Mouse (Mus musculus): ENCODE measurements at regions not wholly inside any gene's neighbourhood (a gene's known extent, or its start where the extent isn't known, plus 50 kb on each side); places are given as distances from the start of the nearest gene placed in this dataset.

DNA sequence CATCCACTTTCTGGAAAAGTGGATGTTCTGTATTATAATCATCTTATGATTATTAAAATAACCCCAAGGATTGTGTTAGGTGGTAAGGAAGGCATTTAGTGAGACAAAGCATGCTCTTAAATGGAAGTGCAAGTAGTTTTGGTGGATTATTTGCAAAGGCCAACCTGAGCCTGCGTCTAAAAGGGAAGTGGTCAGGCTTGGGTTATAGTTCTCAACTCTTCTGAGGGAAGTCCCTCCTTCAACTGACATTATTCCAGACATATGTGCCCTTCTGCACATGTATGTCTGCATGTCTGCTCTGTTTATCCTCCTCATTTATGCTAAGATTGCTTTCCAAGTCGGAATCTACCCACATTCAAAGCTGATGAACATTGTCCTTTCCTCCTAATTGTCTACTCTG, 2108.3 kb downstream of the 4930444P10Rik start:
- WGBS: 88% methylated on average over 2 of the region's 2 CpGs
- ATAC-seq (ENCODE audit: low read depth): no peak

GRCm38 (mm10) chr1:13980273-13980672, 2112.9 kb downstream of the 4930444P10Rik start:
- no peak for DNase-seq (ENCODE audit: low spot score)

More for the DNA sequence above, 2108.3 kb downstream of the 4930444P10Rik start:
- Histone ChIP-seq H3K27me3 (replicated peaks; ENCODE audit: control insufficient read depth, insufficient read depth, low read length) (no peaks in the 10 kb centered on the region), H3K36me3 (ENCODE audit: control insufficient read depth, insufficient read depth, low read length) (no peaks in the 10 kb centered on the region), H3K4me1 (ENCODE audit: control insufficient read depth, insufficient read depth, low read length) (no peaks in the 10 kb centered on the region), H3K9ac (ENCODE audit: low read depth, low read length) (no peak overlapping the region), H3K4me2 (ENCODE audit: low read depth, low read length) (no peak overlapping the region), H3K4me3 (ENCODE audit: low read depth, low read length) (no peak overlapping the region), H3K27ac (replicated peaks; ENCODE audit: low read depth, low read length) (no peak overlapping the region), H3K9me3 (ENCODE audit: control insufficient read depth, low read length) (no peaks in the 10 kb centered on the region)
- no peak for DNase-seq (ENCODE audit: low spot score)

GRCm38 (mm10) chr1:13978640-13979039, 2114.5 kb downstream of the 4930444P10Rik start:
- Histone ChIP-seq H3K36me3 (ENCODE audit: control insufficient read depth, insufficient read depth, low read length) (no peaks in the 10 kb centered on the region), H3K9ac (ENCODE audit: low read depth, low read length) (no peak overlapping the region), H3K4me1 (ENCODE audit: control insufficient read depth, insufficient read depth, low read length) (no peaks in the 10 kb centered on the region), H3K9me3 (ENCODE audit: control insufficient read depth, low read length) (no peaks in the 10 kb centered on the region), H3K27ac (replicated peaks; ENCODE audit: low read depth, low read length) (no peak overlapping the region), H3K4me2 (ENCODE audit: low read depth, low read length) (no peak overlapping the region), H3K27me3 (replicated peaks; ENCODE audit: control insufficient read depth, insufficient read depth, low read length) (no peaks in the 10 kb centered on the region), H3K4me3 (ENCODE audit: low read depth, low read length) (no peak overlapping the region)
- DNase-seq (ENCODE audit: low spot score) (no peak), ATAC-seq (ENCODE audit: low read depth) (no peak)
- 85% methylated on average over 3 of the region's 3 CpGs for WGBS

More at GRCm38 (mm10) chr1:13980273-13980672, 2112.9 kb downstream of the 4930444P10Rik start:
- Histone ChIP-seq H3K9me3 (ENCODE audit: control insufficient read depth, low read length) (no peaks in the 10 kb centered on the region), H3K9ac (ENCODE audit: low read depth, low read length) (no peak overlapping the region), H3K27ac (replicated peaks; ENCODE audit: low read depth, low read length) (no peak overlapping the region), H3K36me3 (ENCODE audit: control insufficient read depth, insufficient read depth, low read length) (no peaks in the 10 kb centered on the region), H3K4me3 (ENCODE audit: low read depth, low read length) (no peak overlapping the region), H3K4me2 (ENCODE audit: low read depth, low read length) (no peak overlapping the region), H3K4me1 (ENCODE audit: control insufficient read depth, insufficient read depth, low read length) (no peaks in the 10 kb centered on the region), H3K27me3 (replicated peaks; ENCODE audit: control insufficient read depth, insufficient read depth, low read length) (no peaks in the 10 kb centered on the region)
- ATAC-seq (ENCODE audit: low read depth): no peak
- WGBS: 76% methylated on average over 6 of the region's 6 CpGs

DNA sequence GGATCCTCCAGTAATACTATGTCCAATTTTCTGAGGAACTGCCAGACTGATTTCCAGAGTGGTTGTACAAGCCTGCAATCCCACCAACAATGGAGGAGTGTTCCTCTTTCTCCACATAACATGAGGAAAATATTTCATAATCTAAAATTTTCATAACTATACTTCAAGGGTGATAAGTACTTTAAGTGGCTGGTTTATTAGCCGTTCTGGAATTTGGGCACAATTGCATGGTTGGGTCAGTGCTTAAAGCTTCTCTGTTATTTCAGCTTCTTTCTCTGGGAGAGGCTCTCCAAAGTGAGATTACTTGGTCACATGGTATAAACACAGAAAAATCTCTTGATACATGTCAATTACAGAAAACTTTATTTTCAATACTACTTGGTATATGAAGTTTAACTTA, 2115.9 kb downstream of the 4930444P10Rik start:
- H3K27me3 ChIP-seq (replicated peaks; ENCODE audit: control insufficient read depth, insufficient read depth, low read length): no peaks in the 10 kb centered on the region
- DNase-seq (ENCODE audit: low spot score): no peak
- no peak overlapping the region for H3K9ac ChIP-seq (ENCODE audit: low read depth, low read length)
- H3K4me1 ChIP-seq (ENCODE audit: control insufficient read depth, insufficient read depth, low read length): no peaks in the 10 kb centered on the region
- no peak overlapping the region for H3K4me2 ChIP-seq (ENCODE audit: low read depth, low read length)
- WGBS: 86% methylated on average over 1 of the region's 1 CpGs
- H3K4me3 ChIP-seq (ENCODE audit: low read depth, low read length): no peak overlapping the region
- H3K9me3 ChIP-seq (ENCODE audit: control insufficient read depth, low read length): no peaks in the 10 kb centered on the region
- H3K27ac ChIP-seq (replicated peaks; ENCODE audit: low read depth, low read length): no peak overlapping the region
- no peaks in the 10 kb centered on the region for H3K36me3 ChIP-seq (ENCODE audit: control insufficient read depth, insufficient read depth, low read length)
- ATAC-seq (ENCODE audit: low read depth): no peak

GRCm38 (mm10) chr1:13949241-13949640, 2143.9 kb downstream of the 4930444P10Rik start:
- 79% methylated on average over 3 of the region's 3 CpGs for WGBS
- H3K36me3 ChIP-seq (ENCODE audit: control insufficient read depth, insufficient read depth, low read length): no peaks in the 10 kb centered on the region
- no peak for ATAC-seq (ENCODE audit: low read depth)
- H3K9ac ChIP-seq (ENCODE audit: low read depth, low read length): no peak overlapping the region
- H3K4me2 ChIP-seq (ENCODE audit: low read depth, low read length): no peak overlapping the region
- H3K4me1 ChIP-seq (ENCODE audit: control insufficient read depth, insufficient read depth, low read length): no peaks in the 10 kb centered on the region
- no peak overlapping the region for H3K27ac ChIP-seq (replicated peaks; ENCODE audit: low read depth, low read length)
- no peak for DNase-seq (ENCODE audit: low spot score)
- H3K27me3 ChIP-seq (replicated peaks; ENCODE audit: control insufficient read depth, insufficient read depth, low read length): no peaks in the 10 kb centered on the region
- no peak overlapping the region for H3K4me3 ChIP-seq (ENCODE audit: low read depth, low read length)
- no peaks in the 10 kb centered on the region for H3K9me3 ChIP-seq (ENCODE audit: control insufficient read depth, low read length)

DNA sequence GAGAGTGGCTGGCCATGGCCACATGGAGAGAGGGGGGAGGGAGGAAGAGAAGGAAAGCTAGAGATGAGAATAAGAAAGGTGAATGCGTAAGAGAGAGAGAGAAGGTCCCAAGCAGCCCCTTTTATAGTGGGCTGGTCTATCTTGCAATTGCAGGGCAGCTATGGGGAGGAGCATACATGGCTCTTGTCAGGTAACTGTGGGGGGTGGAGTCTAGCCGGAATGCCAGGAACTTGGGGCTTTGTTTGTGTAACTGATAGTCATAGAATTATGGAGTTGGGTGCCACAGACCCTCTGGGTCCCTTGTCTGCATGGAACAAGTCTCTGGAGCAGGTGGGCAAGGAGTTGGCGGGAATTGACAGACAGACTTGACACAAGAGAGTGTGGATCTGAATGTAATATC, 2151.8 kb downstream of the 4930444P10Rik start:
- Histone ChIP-seq H3K27me3 (replicated peaks; ENCODE audit: control insufficient read depth, insufficient read depth, low read length) (no peaks in the 10 kb centered on the region), H3K9me3 (ENCODE audit: control insufficient read depth, low read length) (no peaks in the 10 kb centered on the region), H3K36me3 (ENCODE audit: control insufficient read depth, insufficient read depth, low read length) (no peaks in the 10 kb centered on the region), H3K4me1 (ENCODE audit: control insufficient read depth, insufficient read depth, low read length) (no peaks in the 10 kb centered on the region), H3K4me2 (ENCODE audit: low read depth, low read length) (no peak overlapping the region), H3K9ac (ENCODE audit: low read depth, low read length) (no peak overlapping the region), H3K4me3 (ENCODE audit: low read depth, low read length) (no peak overlapping the region), H3K27ac (replicated peaks; ENCODE audit: low read depth, low read length) (no peak overlapping the region)
- no peak for ATAC-seq (ENCODE audit: low read depth)
- DNase-seq (ENCODE audit: low spot score): no peak
- WGBS: 97% methylated on average over 3 of the region's 3 CpGs

DNA sequence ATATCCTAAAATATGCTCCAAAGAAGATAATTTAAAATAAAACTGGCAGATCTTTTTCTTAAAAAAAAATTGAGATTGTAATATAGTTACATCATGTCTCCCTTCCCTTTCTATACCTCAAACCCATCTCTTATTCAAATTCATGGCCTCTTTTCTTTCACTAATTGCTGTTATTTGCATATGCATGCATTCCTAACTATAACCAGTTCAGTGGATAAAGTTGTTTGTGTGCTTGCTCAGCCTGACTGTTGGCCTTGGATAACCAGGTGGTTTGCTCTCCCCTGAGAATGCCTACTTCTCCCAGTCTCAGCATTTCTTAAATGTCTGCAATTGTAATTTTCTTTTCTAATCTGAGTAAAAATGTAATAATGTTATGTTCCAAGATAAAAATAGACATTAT, 2154.8 kb downstream of the 4930444P10Rik start:
- H3K27ac ChIP-seq (replicated peaks; ENCODE audit: low read depth, low read length): no peak overlapping the region
- DNase-seq (ENCODE audit: low spot score) (no peak), ATAC-seq (ENCODE audit: low read depth) (no peak)
- no peak overlapping the region for H3K4me2 ChIP-seq (ENCODE audit: low read depth, low read length)
- H3K4me1 ChIP-seq (ENCODE audit: control insufficient read depth, insufficient read depth, low read length): no peaks in the 10 kb centered on the region
- H3K9ac ChIP-seq (ENCODE audit: low read depth, low read length): no peak overlapping the region
- no peaks in the 10 kb centered on the region for H3K9me3 ChIP-seq (ENCODE audit: control insufficient read depth, low read length)
- no peak overlapping the region for H3K4me3 ChIP-seq (ENCODE audit: low read depth, low read length)
- H3K36me3 ChIP-seq (ENCODE audit: control insufficient read depth, insufficient read depth, low read length): no peaks in the 10 kb centered on the region
- H3K27me3 ChIP-seq (replicated peaks; ENCODE audit: control insufficient read depth, insufficient read depth, low read length): no peaks in the 10 kb centered on the region

- Histone ChIP-seq H3K9ac (ENCODE audit: low read depth, low read length) (no peak overlapping the region), H3K27me3 (replicated peaks; ENCODE audit: control insufficient read depth, insufficient read depth, low read length) (no peaks in the 10 kb centered on the region), H3K4me3 (ENCODE audit: low read depth, low read length) (no peak overlapping the region), H3K4me1 (ENCODE audit: control insufficient read depth, insufficient read depth, low read length) (no peaks in the 10 kb centered on the region), H3K36me3 (ENCODE audit: control insufficient read depth, insufficient read depth, low read length) (no peaks in the 10 kb centered on the region), H3K9me3 (ENCODE audit: control insufficient read depth, low read length) (no peaks in the 10 kb centered on the region), H3K27ac (replicated peaks; ENCODE audit: low read depth, low read length) (no peak overlapping the region), H3K4me2 (ENCODE audit: low read depth, low read length) (no peak overlapping the region)
- peak; percentile 48 for DNase-seq (ENCODE audit: low spot score)
- WGBS: 71% methylated on average over 4 of the region's 4 CpGs
- ATAC-seq (ENCODE audit: low read depth): no peak
Observed at GRCm38 (mm10) chr1:13935938-13936491, 2157.1 kb downstream of the 4930444P10Rik start.

- no peaks in the 10 kb centered on the region for H3K9me3 ChIP-seq (ENCODE audit: control insufficient read depth, low read length)
- H3K4me3 ChIP-seq (ENCODE audit: low read depth, low read length): no peak overlapping the region
- no peaks in the 10 kb centered on the region for H3K4me1 ChIP-seq (ENCODE audit: control insufficient read depth, insufficient read depth, low read length)
- no peak for DNase-seq (ENCODE audit: low spot score)
- 72% methylated on average over 2 of the region's 2 CpGs for WGBS
- no peak overlapping the region for H3K4me2 ChIP-seq (ENCODE audit: low read depth, low read length)
- H3K36me3 ChIP-seq (ENCODE audit: control insufficient read depth, insufficient read depth, low read length): no peaks in the 10 kb centered on the region
- no peaks in the 10 kb centered on the region for H3K27me3 ChIP-seq (replicated peaks; ENCODE audit: control insufficient read depth, insufficient read depth, low read length)
- no peak overlapping the region for H3K27ac ChIP-seq (replicated peaks; ENCODE audit: low read depth, low read length)
- ATAC-seq (ENCODE audit: low read depth): no peak
- H3K9ac ChIP-seq (ENCODE audit: low read depth, low read length): no peak overlapping the region
Observed at GRCm38 (mm10) chr1:13928679-13929078, 2164.4 kb downstream of the 4930444P10Rik start.

Measured in embryonic facial prominence, embryonic 14.5 days (tissue).